Mouse (Mus musculus) myocyte (in vitro differentiated cells): ENCODE measurements around the gene Pitx1.

ENCODE experiments used
- E2F4 ChIP-seq: IDR thresholded peaks from one replicate; pipeline ENCODE4 v1.6.1; 2011; ENCODE audit warnings: mild to moderate bottlenecking, control low read depth, moderate library complexity; ENCODE audit not compliant: insufficient read depth
- MAX ChIP-seq: IDR thresholded peaks from one replicate; pipeline ENCODE4 v1.6.1; 2011; ENCODE audit warnings: low read depth, mild to moderate bottlenecking, control low read depth
- MYOG ChIP-seq, 3 experiments: IDR thresholded peaks; one replicate each; pipeline ENCODE4 v1.6.1; 2011; ENCODE audit warnings: control low read depth in 2 of 3, low read depth in 2 of 3, mild to moderate bottlenecking in 2 of 3; ENCODE audit not compliant: insufficient read length in 2 of 3, control insufficient read depth in 1 of 3, insufficient read depth in 1 of 3
- POLR2A ChIP-seq: IDR thresholded peaks from one replicate; pipeline ENCODE4 v1.6.1; 2011; ENCODE audit warnings: low read depth, mild to moderate bottlenecking, control low read depth, moderate library complexity; ENCODE audit not compliant: insufficient read length
- POLR2AphosphoS2 ChIP-seq: IDR thresholded peaks from one replicate; pipeline ENCODE4 v1.6.1; 2011; ENCODE audit warnings: low read depth, control low read depth; ENCODE audit not compliant: insufficient read length
- SRF ChIP-seq: IDR thresholded peaks from one replicate; pipeline ENCODE4 v1.6.1; 2011; ENCODE audit warnings: low read depth; ENCODE audit not compliant: control insufficient read depth, insufficient read length
- TCF3 ChIP-seq: IDR thresholded peaks from one replicate; pipeline ENCODE4 v1.6.1; 2011; ENCODE audit warnings: low read depth, control low read depth; ENCODE audit not compliant: insufficient read length

DNA sequence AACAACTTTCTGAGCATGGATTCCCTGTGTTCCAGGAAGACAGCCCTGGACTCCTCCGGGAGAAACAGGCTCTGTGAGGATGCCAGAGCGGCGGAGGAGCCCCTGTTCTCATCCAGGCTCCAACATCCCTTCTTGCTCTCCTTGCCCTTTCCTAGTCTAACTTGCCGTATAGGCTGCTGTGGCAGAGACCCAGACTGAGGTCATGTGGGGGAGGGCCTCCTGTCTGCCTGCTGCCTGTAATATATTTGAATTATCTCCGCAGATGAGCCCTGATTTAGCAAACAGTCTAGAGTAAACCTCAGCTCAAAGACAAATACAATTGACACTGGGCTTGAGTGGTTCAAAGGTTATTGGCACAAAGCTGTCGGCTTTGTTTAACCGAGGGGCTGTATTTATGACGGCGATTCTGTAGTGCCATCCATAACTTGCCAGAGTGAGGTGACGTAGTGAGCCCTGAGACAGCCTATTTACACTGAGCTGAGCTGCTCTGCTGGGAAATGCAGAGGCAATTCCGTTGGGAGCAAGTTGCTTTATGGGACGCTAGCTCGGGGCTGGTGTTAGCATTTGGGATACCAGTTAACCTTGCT is 12.7 kb upstream of the Pitx1 start:
- no peak for TF ChIP-seq POLR2AphosphoS2
- no peak for TF ChIP-seq POLR2A
- no peak for TF ChIP-seq E2F4
- TF ChIP-seq MAX: no peak
- TF ChIP-seq MYOG (IDR thresholded peaks at IDR 0.05; ENCODE audit: control insufficient read depth in 1 of 3, insufficient read depth in 1 of 3, insufficient read length in 2 of 3, low read depth in 2 of 3): no peak
- no peak for TF ChIP-seq TCF3
- no peak for TF ChIP-seq SRF
